Mouse (Mus musculus): Measurements from ENCODE around the gene Gramd4. TPM values are rescaled to one million over a fixed set of nuclear protein-coding genes. Genes with fewer than 3 reads are reported as not detected.

Gene Gramd4
- polyA plus RNA-seq, 1 experiment from 2014 or later = 8.9 TPM

DNA sequence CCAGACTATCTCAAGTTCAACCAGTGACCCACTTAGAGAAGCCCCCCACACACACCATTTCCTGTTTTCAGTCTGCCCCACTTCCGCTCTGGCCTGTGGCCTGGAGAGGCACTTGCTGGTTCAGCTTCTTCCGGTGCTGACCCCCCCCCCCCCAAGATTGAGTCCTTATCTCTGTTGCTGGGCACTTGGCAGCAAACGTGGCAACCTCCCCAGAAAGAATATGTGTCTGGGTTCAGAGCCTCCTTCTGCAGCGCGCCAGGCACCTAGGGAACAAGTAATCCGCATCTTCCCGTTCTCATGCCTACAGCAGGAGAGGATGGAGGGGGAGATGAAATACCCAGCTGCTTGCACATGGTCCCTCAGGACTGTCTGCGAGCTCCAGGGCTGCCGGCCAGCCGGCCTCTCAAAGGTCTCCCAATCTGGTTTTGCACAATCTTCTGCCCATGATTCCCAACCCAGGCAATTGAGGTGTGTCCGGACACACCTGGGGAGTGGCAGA lies 124.5 kb downstream of the Gramd4 start:
- DNase-seq (ENCODE audit: low spot score, missing footprints) (no peak), ATAC-seq (ENCODE audit: low FRiP score) (no peak)
- no peaks in the 10 kb centered on the region for H3K36me3 ChIP-seq (ENCODE audit: control insufficient read depth, insufficient read depth, low read length)
- no peak overlapping the region for H3K4me2 ChIP-seq
- WGBS = 60% methylated on average over 11 of the region's 11 CpGs
- no peak overlapping the region for H3K27ac ChIP-seq (ENCODE audit: low read depth, low read length)
- H3K4me3 ChIP-seq (ENCODE audit: low read depth, low read length) = no peak overlapping the region
- H3K9ac ChIP-seq (ENCODE audit: low read length) = no peak overlapping the region
- 0 out of 2 replicates have a peak, but pooled peaks cover 2% of the 10 kb centered on the region for H3K27me3 ChIP-seq (ENCODE audit: control insufficient read depth, insufficient read depth, low read length)
- no peaks in the 10 kb centered on the region for H3K9me3 ChIP-seq (ENCODE audit: control insufficient read depth, low read length)
- H3K4me1 ChIP-seq (ENCODE audit: control insufficient read depth, insufficient read depth, low read length) = peaks cover 9% of the 10 kb centered on the region

DNA sequence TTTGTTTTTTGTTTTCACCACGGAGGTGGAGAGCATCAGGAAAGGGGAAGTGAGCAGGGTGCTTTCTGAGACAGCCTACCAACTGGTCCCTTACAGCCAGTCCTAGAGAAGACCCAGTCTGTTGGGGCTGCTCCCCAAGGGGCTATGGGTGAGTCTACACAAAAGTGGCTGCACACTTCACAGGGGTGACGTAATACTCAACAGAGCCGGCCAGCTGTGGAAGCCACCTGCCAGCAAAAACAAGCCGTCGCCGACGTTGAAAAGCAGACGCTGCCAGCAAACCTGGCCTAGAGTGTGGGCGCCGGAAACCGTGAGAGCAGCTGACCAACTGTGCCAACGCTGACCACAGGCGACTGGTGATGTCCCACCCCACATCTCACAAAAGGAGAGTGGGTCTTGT lies 125.2 kb downstream of the Gramd4 start:
- DNase-seq (ENCODE audit: low spot score, missing footprints) = no peak
- WGBS = 65% methylated on average over 13 of the region's 13 CpGs
- peaks cover 9% of the 10 kb centered on the region for H3K4me1 ChIP-seq (ENCODE audit: control insufficient read depth, insufficient read depth, low read length)
- H3K36me3 ChIP-seq (ENCODE audit: control insufficient read depth, insufficient read depth, low read length) = no peaks in the 10 kb centered on the region
- H3K4me2 ChIP-seq = no peak overlapping the region
- no peak overlapping the region for H3K4me3 ChIP-seq (ENCODE audit: low read depth, low read length)
- H3K9ac ChIP-seq (ENCODE audit: low read length) = no peak overlapping the region
- no peak overlapping the region for H3K27ac ChIP-seq (ENCODE audit: low read depth, low read length)
- no peaks in the 10 kb centered on the region for H3K9me3 ChIP-seq (ENCODE audit: control insufficient read depth, low read length)
- no peak for ATAC-seq (ENCODE audit: low FRiP score)
- 0 out of 2 replicates have a peak, but pooled peaks cover 2% of the 10 kb centered on the region for H3K27me3 ChIP-seq (ENCODE audit: control insufficient read depth, insufficient read depth, low read length)

DNA sequence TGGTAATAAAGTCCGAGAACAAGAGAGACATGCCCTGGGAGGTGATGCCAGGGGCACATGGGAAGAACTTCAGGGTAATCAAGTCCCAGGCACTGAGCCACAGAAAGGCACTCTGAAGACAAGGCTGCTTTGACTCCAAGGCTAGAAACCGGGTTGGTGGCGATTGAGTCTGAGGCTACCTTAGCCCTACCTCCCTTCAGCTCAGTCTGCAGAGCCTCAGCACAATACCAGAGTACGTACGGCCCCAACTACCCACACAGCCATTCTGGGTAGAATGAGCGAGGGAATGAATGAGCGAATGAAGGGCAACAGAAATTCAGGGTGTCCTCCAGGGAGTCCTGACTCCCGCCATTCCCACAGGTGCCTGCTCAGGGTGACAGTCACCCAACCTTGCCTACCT lies 126.0 kb downstream of the Gramd4 start:
- H3K27ac ChIP-seq (ENCODE audit: low read depth, low read length) = no peak overlapping the region
- no peaks in the 10 kb centered on the region for H3K36me3 ChIP-seq (ENCODE audit: control insufficient read depth, insufficient read depth, low read length)
- peaks cover 13% of the 10 kb centered on the region for H3K4me1 ChIP-seq (ENCODE audit: control insufficient read depth, insufficient read depth, low read length)
- H3K4me3 ChIP-seq (ENCODE audit: low read depth, low read length) = no peak overlapping the region
- no peaks in the 10 kb centered on the region for H3K9me3 ChIP-seq (ENCODE audit: control insufficient read depth, low read length)
- H3K4me2 ChIP-seq = no peak overlapping the region
- ATAC-seq (ENCODE audit: low FRiP score) = no peak
- H3K27me3 ChIP-seq (ENCODE audit: control insufficient read depth, insufficient read depth, low read length) = 0 out of 2 replicates have a peak, but pooled peaks cover 2% of the 10 kb centered on the region
- WGBS = 91% methylated on average over 8 of the region's 8 CpGs
- no peak for DNase-seq (ENCODE audit: low spot score, missing footprints)
- H3K9ac ChIP-seq (ENCODE audit: low read length) = no peak overlapping the region

DNA sequence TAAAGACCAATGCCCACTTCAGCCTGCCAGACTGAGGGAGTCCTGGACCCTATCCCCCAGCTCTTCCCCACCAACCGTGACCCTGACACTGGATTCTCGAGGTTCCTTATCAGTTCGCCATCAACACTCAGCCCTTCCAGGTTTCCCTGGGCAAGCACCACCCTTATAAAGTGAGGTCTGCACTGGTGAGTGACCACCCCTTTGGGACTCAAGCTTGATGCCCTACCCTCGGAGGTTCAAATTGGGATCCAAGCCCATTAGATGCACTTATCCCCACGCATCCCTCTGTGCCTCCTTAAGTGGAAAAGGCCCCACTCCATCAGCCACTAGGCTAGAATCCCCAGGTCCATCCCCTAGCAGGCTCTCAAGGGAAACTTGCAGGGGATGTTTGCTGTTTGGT lies 126.6 kb downstream of the Gramd4 start:
- Histone ChIP-seq H3K4me2 (peak overlapping the region; percentile 66), H3K27ac (ENCODE audit: low read depth, low read length) (no peak overlapping the region), H3K9me3 (ENCODE audit: control insufficient read depth, low read length) (no peaks in the 10 kb centered on the region), H3K9ac (ENCODE audit: low read length) (no peak overlapping the region), H3K27me3 (ENCODE audit: control insufficient read depth, insufficient read depth, low read length) (0 out of 2 replicates have a peak, but pooled peaks cover 2% of the 10 kb centered on the region), H3K4me1 (ENCODE audit: control insufficient read depth, insufficient read depth, low read length) (peaks cover 15% of the 10 kb centered on the region), H3K36me3 (ENCODE audit: control insufficient read depth, insufficient read depth, low read length) (no peaks in the 10 kb centered on the region), H3K4me3 (ENCODE audit: low read depth, low read length) (peak overlapping the region; percentile 82; the same call in 1 of the 2 replicates)
- WGBS = 80% methylated on average over 5 of the region's 5 CpGs
- no peak for ATAC-seq (ENCODE audit: low FRiP score)
- DNase-seq (ENCODE audit: low spot score, missing footprints) = no peak

DNA sequence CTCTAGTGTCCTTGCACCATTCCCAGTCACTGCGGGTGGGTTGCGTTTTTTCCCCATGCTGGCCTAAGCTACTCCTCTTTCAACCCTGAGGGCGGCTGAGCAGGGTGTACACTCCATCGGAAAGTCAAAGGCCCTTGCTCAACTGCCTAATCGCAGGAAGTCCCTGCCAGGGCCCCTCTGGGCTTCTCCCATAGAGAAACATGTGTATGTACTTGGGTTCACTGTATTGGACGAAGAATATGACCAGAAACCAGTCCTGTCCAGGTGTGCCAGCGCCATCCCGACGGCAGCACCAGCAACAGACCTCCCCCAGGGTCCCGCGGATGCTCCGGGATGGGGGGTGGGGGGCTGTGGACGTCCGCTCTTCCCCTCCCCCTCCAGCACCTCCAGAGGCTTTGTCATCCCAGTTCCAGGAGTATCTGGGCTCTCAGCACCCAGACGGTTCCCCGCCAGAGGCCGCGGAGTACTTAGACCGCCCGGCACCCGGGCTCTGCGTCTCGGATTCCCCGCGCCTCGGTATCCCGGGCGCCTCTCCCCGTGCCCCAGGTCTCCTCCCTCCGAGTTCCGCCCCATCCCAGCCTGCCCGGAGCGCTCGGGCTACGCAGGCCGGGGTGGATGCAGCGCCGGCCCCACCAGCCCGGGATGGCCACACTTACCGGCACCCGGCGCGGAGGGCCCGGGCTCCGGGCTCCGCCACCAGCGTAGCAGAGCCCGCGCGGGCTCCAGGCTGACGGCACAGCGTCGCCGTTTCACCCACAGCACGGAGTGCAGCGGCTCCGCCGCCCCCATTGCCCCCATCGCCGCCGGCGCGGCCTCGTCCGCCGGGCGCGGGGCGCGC lies 127.6 kb downstream of the Gramd4 start:
- ATAC-seq (ENCODE audit: low FRiP score) (peak; percentile 67), DNase-seq (ENCODE audit: low spot score, missing footprints) (peak; percentile 96)
- Histone ChIP-seq H3K9me3 (ENCODE audit: control insufficient read depth, low read length) (no peaks in the 10 kb centered on the region), H3K4me3 (ENCODE audit: low read depth, low read length) (peak overlapping the region; percentile 82), H3K4me2 (peak overlapping the region; percentile 66), H3K4me1 (ENCODE audit: control insufficient read depth, insufficient read depth, low read length) (peaks cover 15% of the 10 kb centered on the region), H3K36me3 (ENCODE audit: control insufficient read depth, insufficient read depth, low read length) (no peaks in the 10 kb centered on the region), H3K9ac (ENCODE audit: low read length) (peak overlapping the region; percentile 97), H3K27me3 (ENCODE audit: control insufficient read depth, insufficient read depth, low read length) (0 out of 2 replicates have a peak, but pooled peaks cover 2% of the 10 kb centered on the region), H3K27ac (ENCODE audit: low read depth, low read length) (peak overlapping the region; percentile 57)
- WGBS = under 1% methylated on average over 70 of the region's 70 CpGs

DNA sequence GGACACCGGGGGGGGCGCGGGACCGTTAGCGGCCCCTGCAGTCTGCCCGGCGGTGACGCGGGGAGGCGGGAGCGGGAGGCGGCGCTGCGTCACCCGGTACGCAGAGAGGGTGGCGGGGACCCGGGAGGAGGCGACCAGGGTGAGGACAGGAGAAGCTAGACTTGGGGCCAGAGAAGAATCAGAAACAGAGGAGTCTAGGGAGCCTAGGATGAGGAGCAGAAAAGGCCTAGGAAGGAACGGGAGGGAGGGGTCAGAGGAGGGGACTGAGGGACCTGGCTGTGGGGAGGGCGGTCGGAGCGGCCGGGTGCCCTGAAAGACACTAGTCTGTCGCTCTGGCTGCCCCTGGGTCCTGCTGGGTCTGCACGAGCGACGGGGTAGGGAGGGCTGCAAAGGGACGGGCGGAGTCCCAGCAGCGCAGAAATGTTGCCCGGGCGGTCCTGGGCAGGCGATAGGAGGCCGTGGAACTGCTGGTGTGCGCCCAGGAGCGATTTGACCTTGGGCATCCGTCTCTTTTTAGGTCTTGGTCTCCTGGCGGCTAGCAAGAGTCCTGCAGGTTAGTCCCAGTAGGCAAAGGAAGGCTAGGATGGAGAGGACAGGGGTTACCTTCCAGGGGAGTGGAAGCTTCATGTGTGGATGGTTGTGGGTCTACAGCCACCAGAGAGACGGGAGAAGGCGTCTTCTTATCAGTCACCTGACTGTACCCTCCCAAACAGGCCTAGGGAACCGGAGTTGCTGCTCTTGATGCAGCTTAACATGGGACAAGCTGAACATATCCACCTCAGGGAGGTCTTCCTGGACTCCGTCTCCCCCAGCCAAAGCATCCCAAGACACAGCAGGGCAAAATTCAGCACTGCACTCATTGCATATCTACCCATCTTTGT lies 128.4 kb downstream of the Gramd4 start, which contains the start of gene Cerk:
Gene Cerk (minus strand): TSS at position 453 of the 881 bp plus-strand sequence.
- peak; percentile 64 for ATAC-seq (ENCODE audit: low FRiP score)
- WGBS = 3% methylated on average over 43 of the region's 43 CpGs
- Histone ChIP-seq H3K27me3 (ENCODE audit: control insufficient read depth, insufficient read depth, low read length) (0 out of 2 replicates have a peak, but pooled peaks cover 2% of the 10 kb centered on the region), H3K27ac (ENCODE audit: low read depth, low read length) (peak within 1 kb of the TSS; percentile 57), H3K36me3 (ENCODE audit: control insufficient read depth, insufficient read depth, low read length) (no peaks in the 10 kb centered on the region), H3K4me1 (ENCODE audit: control insufficient read depth, insufficient read depth, low read length) (peaks cover 15% of the 10 kb centered on the region), H3K9me3 (ENCODE audit: control insufficient read depth, low read length) (no peaks in the 10 kb centered on the region), H3K4me3 (ENCODE audit: low read depth, low read length) (peak within 1 kb of the TSS; percentile 82), H3K9ac (ENCODE audit: low read length) (peak within 1 kb of the TSS; percentile 97), H3K4me2 (peak within 1 kb of the TSS; percentile 66)
- peak; percentile 98 for DNase-seq (ENCODE audit: low spot score, missing footprints)

DNA sequence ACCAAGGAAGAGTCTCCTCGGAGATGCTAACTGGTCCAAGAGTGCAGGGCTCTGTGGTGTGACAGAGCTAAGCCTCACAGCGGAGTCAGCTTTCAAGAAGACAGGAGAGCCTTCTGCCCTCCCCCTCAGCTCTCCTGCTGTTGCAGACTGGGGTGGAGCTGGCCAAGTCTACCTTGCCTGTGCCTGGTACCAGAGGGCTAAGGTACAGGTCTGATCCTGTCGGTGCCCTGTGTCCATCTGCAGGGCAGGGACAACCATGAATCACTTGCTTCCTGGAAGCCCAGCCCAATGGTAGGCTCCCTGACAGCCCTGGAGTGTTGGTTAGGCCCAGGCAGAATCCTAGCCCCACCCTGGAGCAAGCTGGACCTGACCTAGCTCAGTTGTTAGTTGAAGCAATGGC lies 129.2 kb downstream of the Gramd4 start:
- H3K9me3 ChIP-seq (ENCODE audit: control insufficient read depth, low read length) = no peaks in the 10 kb centered on the region
- H3K4me1 ChIP-seq (ENCODE audit: control insufficient read depth, insufficient read depth, low read length) = peaks cover 15% of the 10 kb centered on the region
- 42% methylated on average over 3 of the region's 3 CpGs for WGBS
- no peaks in the 10 kb centered on the region for H3K36me3 ChIP-seq (ENCODE audit: control insufficient read depth, insufficient read depth, low read length)
- no peak overlapping the region for H3K27ac ChIP-seq (ENCODE audit: low read depth, low read length)
- no peak for DNase-seq (ENCODE audit: low spot score, missing footprints)
- no peak for ATAC-seq (ENCODE audit: low FRiP score)
- H3K4me2 ChIP-seq = no peak overlapping the region
- H3K9ac ChIP-seq (ENCODE audit: low read length) = no peak overlapping the region
- no peak overlapping the region for H3K4me3 ChIP-seq (ENCODE audit: low read depth, low read length)
- 0 out of 2 replicates have a peak, but pooled peaks cover 2% of the 10 kb centered on the region for H3K27me3 ChIP-seq (ENCODE audit: control insufficient read depth, insufficient read depth, low read length)

Measured in midbrain, embryonic 11.5 days (tissue).